Mouse (Mus musculus) testis, postnatal 14 days (tissue): ENCODE results near the gene Nicn1.
A peak's percentile ranks its signal among the peaks of the same experiment; 100 is the strongest.

Source experiments
- DNase-seq: peaks from one replicate; pipeline ENCODE4 v3.0.0; 2021; ENCODE audit warnings: low spot score

The Nicn1 gene

DNA sequence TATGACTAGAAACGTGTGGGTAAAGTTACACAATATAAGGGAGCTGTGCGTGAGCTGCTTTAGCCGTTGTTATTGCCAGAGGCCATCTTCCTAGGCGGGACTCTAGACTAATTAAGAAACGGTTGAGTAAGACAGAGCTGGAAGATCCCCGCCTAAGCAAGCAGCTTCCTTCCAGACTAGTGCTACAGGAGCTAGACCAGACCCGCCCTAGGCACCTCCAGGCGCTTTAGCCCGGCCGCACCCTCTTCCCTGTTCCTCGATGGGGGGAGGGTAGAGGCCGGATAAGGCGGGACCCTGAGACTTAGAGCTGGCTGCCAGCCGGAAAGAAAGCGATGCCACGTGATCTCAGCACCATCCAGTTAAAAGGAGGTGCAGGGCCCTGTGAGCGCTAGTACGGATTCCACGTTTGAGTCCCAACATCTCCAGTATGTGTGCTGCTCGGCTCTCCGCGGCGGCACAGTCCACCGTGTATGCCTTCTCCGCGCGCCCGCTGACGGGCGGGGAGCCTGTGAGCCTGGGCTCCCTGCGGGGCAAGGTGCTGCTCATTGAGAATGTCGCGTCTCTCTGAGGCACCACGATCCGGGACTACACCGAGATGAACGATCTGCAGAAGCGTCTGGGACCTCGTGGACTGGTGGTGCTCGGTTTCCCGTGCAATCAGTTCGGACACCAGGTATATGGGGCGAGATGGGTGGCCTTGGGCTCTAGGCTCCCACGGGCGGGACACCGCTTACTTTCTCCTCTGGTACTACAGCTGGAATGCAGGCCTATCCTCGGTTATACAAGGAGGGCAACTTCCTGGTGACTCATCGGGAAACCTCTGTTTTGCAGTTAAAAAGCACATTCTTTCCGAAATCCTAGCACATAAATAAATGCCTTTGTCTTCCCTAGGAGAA is 48.9 kb downstream of the Nicn1 start, which contains the start of gene Gpx1:
TSS of gene Gpx1 (plus strand) at position 18 of the 896 bp plus-strand sequence.
- peak; percentile 88 for DNase-seq

DNA sequence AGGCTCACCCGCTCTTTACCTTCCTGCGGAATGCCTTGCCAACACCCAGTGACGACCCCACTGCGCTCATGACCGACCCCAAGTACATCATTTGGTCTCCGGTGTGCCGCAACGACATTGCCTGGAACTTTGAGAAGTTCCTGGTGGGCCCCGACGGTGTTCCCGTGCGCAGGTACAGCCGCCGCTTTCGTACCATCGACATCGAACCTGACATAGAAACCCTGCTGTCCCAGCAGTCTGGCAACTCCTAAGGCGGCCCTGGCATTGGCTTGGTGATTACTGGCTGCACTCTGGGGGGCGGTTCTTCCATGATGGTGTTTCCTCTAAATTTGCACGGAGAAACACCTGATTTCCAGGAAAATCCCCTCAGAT is 49.6 kb downstream of the Nicn1 start:
- DNase-seq, result no peak

DNA sequence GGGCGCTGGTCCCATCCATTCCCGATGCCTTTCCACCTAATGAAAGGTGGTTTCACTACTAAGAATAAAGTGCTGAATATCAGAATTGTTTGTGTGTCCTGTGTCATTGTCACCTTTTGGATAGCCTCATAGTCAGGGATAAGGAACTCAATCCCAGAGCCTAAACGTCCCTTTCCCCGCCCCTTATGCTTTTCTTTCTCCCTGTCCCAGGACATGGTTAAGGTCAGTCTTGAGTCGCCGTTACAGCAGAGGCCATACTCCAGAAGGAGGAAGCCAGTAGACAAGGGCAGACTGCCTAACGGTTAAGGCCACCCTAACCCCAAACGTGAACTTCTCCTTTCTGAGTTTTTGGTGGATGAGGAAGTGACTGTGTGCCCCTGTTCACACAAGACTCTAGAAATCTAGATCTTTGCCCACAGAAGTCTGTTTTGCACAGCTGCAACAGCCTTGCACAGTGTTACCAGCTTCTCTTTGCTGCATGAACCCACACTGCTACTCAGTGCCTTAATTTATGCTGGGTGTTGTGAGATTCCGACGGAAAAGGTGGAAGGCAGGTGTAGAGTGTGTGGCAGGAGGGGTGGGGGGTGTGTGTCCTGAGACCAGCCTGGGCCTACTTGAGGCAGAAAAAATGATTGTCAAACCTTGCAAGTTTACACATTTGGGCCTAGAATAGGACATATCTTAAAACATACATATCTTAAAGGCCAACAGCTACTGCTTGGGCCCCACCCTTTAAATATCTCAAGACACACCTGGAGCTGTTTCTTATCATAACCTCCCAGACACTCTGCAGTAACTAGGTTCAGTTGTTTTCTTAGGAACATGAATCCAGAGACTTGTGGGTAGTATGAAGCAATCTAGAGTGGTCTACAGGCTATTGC is 50.3 kb downstream of the Nicn1 start:
- DNase-seq, result no peak

DNA sequence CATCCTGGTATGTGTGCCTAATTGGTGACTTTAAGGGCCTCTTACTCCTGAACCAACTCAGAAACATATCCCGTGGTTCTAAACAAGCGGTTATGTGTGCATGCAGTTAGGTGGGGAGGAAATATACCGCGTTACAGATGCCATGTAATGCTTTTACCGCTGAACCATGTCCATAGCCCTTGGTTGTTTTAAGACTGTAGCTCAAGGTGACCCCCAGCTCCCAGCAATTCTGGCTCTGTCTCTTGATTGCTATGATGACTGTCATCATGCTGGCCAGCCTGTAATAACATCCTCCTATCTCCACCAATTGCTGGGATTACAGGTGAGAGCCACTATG is 50.9 kb downstream of the Nicn1 start:
- no peak for DNase-seq

DNA sequence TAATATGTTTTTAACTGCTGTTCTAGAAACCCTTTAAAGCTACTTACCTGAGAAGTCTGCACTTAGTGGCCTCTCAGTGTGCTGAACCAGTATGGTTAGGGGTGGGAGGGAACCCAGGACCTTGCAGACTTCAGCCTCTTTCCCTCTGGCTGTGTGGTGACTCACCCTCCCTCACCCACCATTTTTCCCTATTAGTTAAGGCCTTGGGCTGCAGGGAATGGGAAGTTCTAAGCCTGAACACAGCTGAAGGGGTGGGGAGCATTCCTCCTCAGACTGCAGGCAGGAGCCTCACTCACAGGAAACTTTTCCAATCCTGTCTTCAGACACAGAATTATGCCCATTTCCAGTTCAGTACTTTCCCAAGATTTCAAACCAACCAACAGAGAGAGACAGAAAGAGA is 51.6 kb downstream of the Nicn1 start:
- DNase-seq, result no peak

DNA sequence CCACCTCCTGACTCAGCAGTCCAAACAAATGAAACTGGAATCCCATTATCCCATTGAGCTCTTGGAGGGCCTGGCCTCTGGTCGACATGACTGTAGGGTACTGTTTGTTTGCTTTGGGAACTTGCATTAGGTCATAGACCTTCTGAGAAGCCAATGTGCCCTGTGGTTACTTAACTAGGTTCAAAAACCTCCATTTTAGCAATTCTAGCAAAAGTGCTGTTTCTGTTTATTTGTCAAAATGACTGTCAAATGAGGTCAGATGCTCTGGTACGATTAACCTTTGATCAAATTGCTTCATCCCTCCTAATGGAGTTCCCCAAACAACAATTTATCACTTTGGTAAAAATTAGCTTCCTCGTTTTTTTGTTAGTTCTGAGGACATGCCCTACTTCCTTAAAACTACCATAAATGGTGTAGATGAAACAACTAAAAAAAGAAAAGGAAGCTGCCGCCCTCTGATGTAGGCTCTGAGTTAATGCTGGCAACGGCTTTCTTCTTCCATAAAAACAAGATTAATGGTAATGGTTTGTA is 52.1 kb downstream of the Nicn1 start:
- no peak for DNase-seq

DNA sequence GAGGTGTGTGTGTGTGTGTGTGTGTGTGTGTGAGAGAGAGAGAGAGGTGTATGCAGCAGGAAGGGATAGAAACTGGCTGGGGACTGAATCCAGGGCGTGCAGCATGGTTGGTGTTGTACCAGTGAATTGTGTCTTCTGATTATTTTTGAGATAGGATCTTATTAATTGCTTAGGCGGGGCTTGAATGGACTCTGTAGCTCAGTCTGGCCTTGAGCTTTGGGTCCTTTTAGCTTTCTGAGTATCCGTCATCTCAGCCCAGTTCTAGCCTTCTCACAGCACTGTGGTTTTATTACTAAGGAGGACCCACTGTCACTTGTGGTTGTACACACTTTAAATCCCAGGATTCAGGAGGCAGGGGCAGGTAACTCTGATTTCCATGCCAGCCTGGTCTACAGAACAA is 53.1 kb downstream of the Nicn1 start:
- no peak for DNase-seq

DNA sequence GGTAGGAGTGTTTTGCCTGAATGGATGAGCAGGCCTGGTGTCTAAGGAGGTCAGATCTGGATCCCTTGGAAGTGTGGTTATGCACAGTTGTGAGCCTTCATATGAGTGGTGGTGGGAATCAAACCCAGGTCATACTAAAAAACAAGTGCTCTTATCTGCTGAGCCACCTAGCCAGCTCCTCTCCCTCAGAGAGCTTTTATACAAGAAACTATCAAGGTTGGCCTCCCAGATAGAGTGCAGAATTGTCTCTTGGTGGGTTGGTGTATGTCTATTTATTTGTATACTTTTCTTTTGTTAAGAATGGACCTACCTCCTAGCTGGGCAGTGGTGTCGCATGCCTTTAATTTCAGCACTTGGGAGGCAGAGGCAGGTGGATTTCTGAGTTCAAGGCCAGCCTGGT is 53.6 kb downstream of the Nicn1 start:
- DNase-seq, result no peak

DNA sequence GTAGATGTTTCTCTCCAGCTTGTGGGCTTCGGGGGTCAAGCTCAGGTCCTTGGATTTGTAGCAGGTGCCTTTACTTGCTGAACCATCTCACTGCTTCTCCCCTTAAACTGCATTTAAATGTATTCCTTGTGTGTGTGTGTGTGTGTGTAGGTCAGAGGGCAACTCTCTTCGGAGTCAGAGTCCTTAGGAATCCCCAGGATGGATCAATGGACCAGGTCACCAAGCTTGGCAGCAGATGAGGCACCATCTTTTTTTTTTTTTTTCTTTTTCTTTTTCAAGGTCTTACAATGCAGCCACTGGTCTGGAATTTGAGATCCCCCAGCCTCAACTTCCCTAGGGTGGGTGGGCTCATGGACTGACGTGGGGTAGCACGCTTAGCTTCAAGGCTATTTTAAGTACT is 54.2 kb downstream of the Nicn1 start:
- no peak for DNase-seq
